Comparison of ENCODE assay signal across 9 mouse cellular contexts in the genomic region with DNA sequence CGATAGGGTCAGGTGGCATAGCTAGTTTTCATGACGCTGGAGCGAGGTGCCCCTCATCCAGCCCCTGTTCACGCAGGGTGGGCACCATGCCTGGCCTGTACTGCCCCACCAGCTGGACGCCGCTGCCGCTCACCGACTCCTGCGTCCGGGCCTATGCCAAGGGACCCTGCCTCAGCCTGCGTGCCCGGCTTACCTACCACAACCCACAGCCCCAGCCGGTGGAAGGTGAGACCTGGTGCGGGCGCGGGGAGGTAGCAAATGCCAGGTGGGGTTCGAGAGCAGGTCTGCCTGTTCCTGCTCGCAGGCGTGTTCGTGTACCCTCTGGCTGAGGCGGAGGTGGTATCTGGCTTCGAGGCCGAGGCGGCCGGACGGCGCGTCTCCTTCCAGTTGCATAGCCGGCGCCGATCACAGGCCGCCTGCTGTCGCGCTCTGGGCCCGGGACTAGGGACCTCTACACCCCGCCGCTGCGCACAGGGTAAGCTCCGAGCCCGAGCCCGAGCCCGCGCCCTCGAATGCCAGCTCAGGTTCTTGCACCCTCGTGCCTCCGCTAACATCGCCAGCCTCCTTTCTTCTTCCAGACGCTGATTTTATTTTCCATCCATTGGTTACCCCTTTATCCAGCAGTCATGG. TPM values are rescaled to one million over a fixed set of nuclear protein-coding genes. Genes with fewer than 3 reads are reported as not detected.
DNase-seq lines count a peak whose midpoint lies in the region; ATAC-seq and TF ChIP-seq lines count a peak whose summit lies in the region.
"Had no signal": no experiment of that assay in that cellular context is flagged by ENCODE, and none has a peak within 500 bp of the region (broad histone marks: within the 10 kb centered on the region; RNA-seq: fewer than 3 reads in every experiment).

No protein-coding gene starts in this region.

- no peaks in the 10 kb centered on the region; the same call in 1 of the 2 replicates for H3K4me1 ChIP-seq in lung, embryonic 14.5 days (ENCODE audit: insufficient read depth)
- H3K4me1 ChIP-seq in limb, embryonic 11.5 days (ENCODE audit: control insufficient read depth, insufficient read depth, low read length), result peaks cover 17% of the 10 kb centered on the region
- peaks cover 25% of the 10 kb centered on the region for H3K4me1 ChIP-seq in neural tube, embryonic 15.5 days

- TF ChIP-seq CTCF in lung, embryonic 14.5 days (IDR thresholded peaks at IDR 0.05; ENCODE audit: low read depth), result no peak

- H3K9me3 ChIP-seq in lung, embryonic 14.5 days (ENCODE audit: low read depth, low read length), result no peaks in the 10 kb centered on the region
- H3K9me3 ChIP-seq in limb, embryonic 11.5 days (ENCODE audit: control insufficient read depth, low read length), result no peaks in the 10 kb centered on the region
- H3K9me3 ChIP-seq in neural tube, embryonic 15.5 days (replicated peaks), result no peaks in the 10 kb centered on the region

- peaks cover 63% of the 10 kb centered on the region for H3K27me3 ChIP-seq in lung, embryonic 14.5 days (ENCODE audit: insufficient read depth, low read length)
- peaks cover 44% of the 10 kb centered on the region for H3K27me3 ChIP-seq in limb, embryonic 11.5 days (ENCODE audit: control insufficient read depth, insufficient read depth, low read length)
- peaks cover 61% of the 10 kb centered on the region for H3K27me3 ChIP-seq in neural tube, embryonic 15.5 days (replicated peaks)

- H3K27ac ChIP-seq in lung, embryonic 14.5 days (ENCODE audit: low read depth), result no peak overlapping the region
- no peak overlapping the region for H3K27ac ChIP-seq in limb, embryonic 11.5 days (replicated peaks; ENCODE audit: low read depth, low read length)
- H3K27ac ChIP-seq in neural tube, embryonic 15.5 days (replicated peaks), result no peak overlapping the region

- 3% methylated on average over 48 of the region's 48 CpGs for WGBS in lung, embryonic 14.5 days
- 3% methylated on average over 48 of the region's 48 CpGs for WGBS in limb, embryonic 11.5 days
- 5% methylated on average over 48 of the region's 48 CpGs for WGBS in neural tube, embryonic 15.5 days

- H3K36me3 ChIP-seq in lung, embryonic 14.5 days (ENCODE audit: insufficient read depth), result no peaks in the 10 kb centered on the region
- no peaks in the 10 kb centered on the region for H3K36me3 ChIP-seq in limb, embryonic 11.5 days (ENCODE audit: control insufficient read depth, insufficient read depth, low read length)
- no peaks in the 10 kb centered on the region; the same call in 1 of the 2 replicates for H3K36me3 ChIP-seq in neural tube, embryonic 15.5 days

- ATAC-seq in lung, embryonic 14.5 days (ENCODE audit: insufficient read depth), result no peak
- no peak for ATAC-seq in limb, embryonic 11.5 days (ENCODE audit: insufficient number of reproducible peaks, low FRiP score, low TSS enrichment, low read depth)
- no peak for ATAC-seq in neural tube, embryonic 15.5 days (ENCODE audit: low FRiP score)

- H3K9ac ChIP-seq in lung, embryonic 14.5 days, result no peak overlapping the region; the same call in 1 of the 2 replicates
- no peak overlapping the region for H3K9ac ChIP-seq in limb, embryonic 11.5 days (ENCODE audit: low read length)
- H3K9ac ChIP-seq in neural tube, embryonic 15.5 days (replicated peaks), result peak overlapping the region; percentile 60

- peak; percentile 9 for DNase-seq in adrenal gland, adult 2 months
- no peak for DNase-seq in adrenal gland, adult 8-10 months
- peak; percentile 24 for DNase-seq in lung, embryonic 14.5 days
- no peak for DNase-seq in lung, adult 18-20 months
- DNase-seq in limb, embryonic 11.5 days (ENCODE audit: low spot score), result peak; percentile 37
- DNase-seq in left cerebral cortex, adult 18-20 months (ENCODE audit: low spot score in 2 of 2), result no peak
- no peak for DNase-seq in spleen, adult 12 weeks (ENCODE audit: low spot score)

- H3K4me2 ChIP-seq in lung, embryonic 14.5 days, result peak overlapping the region; percentile 41
- peak overlapping the region; percentile 17 for H3K4me2 ChIP-seq in limb, embryonic 11.5 days (ENCODE audit: low read depth, severe bottlenecking)
- H3K4me2 ChIP-seq in neural tube, embryonic 15.5 days, result peak overlapping the region; percentile 84

- peak overlapping the region; percentile 48 for H3K4me3 ChIP-seq in lung, embryonic 14.5 days (ENCODE audit: low read depth, low read length)
- H3K4me3 ChIP-seq in limb, embryonic 11.5 days (ENCODE audit: low read depth, low read length), result peak overlapping the region; percentile 10; the same call in 1 of the 2 replicates
- peak overlapping the region; percentile 57 for H3K4me3 ChIP-seq in neural tube, embryonic 15.5 days (replicated peaks)

RNA-seq across cellular contexts. Expression of a gene that starts 1.9 kb away (rescaled TPM):
- 1 to 10 TPM; 1.3 to 1.4 TPM for total RNA-seq in adrenal gland, adult 2 months (2021)
- 3.7 and 5.9 TPM in 2 replicates for polyA plus RNA-seq in adrenal gland, adult 2 months (2012; rRNA removed)
- total RNA-seq in adrenal gland, adult 8-10 months (2022), result 1 to 10 TPM in 3 of 4 experiments, under 1 TPM in 1; 0.87 to 4.9 (median 2.7) TPM
- polyA plus RNA-seq in lung, embryonic 14.5 days (2014; fragmentation: Nextera tagmentation; extraction: Ambion mirVana), result 0.53 and 0.89 TPM in 2 replicates
- polyA plus RNA-seq in limb, embryonic 11.5 days (2014; fragmentation: Nextera tagmentation; extraction: Ambion mirVana), result 0.23 and 0.55 TPM in 2 replicates
- 38.1 and 48.0 TPM in 2 replicates for polyA plus RNA-seq in neural tube, embryonic 15.5 days (2015; fragmentation: Nextera tagmentation; extraction: Ambion mirVana)
- total RNA-seq in left cerebral cortex, adult 18-20 months (2021), result 10 to 100 TPM; 50.1 to 62.9 TPM
- total RNA-seq: heart, postnatal 14 days had no signal

RNA-seq across cellular contexts. Expression of a gene that starts 20.2 kb away (rescaled TPM):
- total RNA-seq in adrenal gland, adult 2 months (2021), result 1 to 10 TPM; 9.2 to 9.5 TPM
- 9.2 and 10.4 TPM in 2 replicates for polyA plus RNA-seq in adrenal gland, adult 2 months (2012; rRNA removed)
- total RNA-seq in adrenal gland, adult 8-10 months (2022), result 1 to 10 TPM; 7.3 to 9.5 (median 8.8) TPM
- 31.5 and 34.6 TPM in 2 replicates for polyA plus RNA-seq in lung, embryonic 14.5 days (2014; fragmentation: Nextera tagmentation; extraction: Ambion mirVana)
- 33.8 and 42.1 TPM in 2 replicates for polyA plus RNA-seq in limb, embryonic 11.5 days (2014; fragmentation: Nextera tagmentation; extraction: Ambion mirVana)
- polyA plus RNA-seq in neural tube, embryonic 15.5 days (2015; fragmentation: Nextera tagmentation; extraction: Ambion mirVana), result 8.4 and 14.8 TPM in 2 replicates
- 1 to 10 TPM; 1.9 to 2.9 TPM for total RNA-seq in left cerebral cortex, adult 18-20 months (2021)

RNA-seq across cellular contexts. Expression of a gene that starts 20.2 kb away (rescaled TPM):
- total RNA-seq in adrenal gland, adult 2 months (2021), result not detected
- not detected in 2 replicates for polyA plus RNA-seq in adrenal gland, adult 2 months (2012; rRNA removed)
- total RNA-seq in adrenal gland, adult 8-10 months (2022), result not detected
- not detected in 2 replicates for polyA plus RNA-seq in lung, embryonic 14.5 days (2014; fragmentation: Nextera tagmentation; extraction: Ambion mirVana)
- polyA plus RNA-seq in limb, embryonic 11.5 days (2014; fragmentation: Nextera tagmentation; extraction: Ambion mirVana), result not detected in 2 replicates
- polyA plus RNA-seq in neural tube, embryonic 15.5 days (2015; fragmentation: Nextera tagmentation; extraction: Ambion mirVana), result 0.13 TPM in 1 of 2 replicates, not detected in the other
- total RNA-seq in left cerebral cortex, adult 18-20 months (2021), result not detected

RNA-seq across cellular contexts. Expression of a gene that starts 20.3 kb away (rescaled TPM):
- total RNA-seq in adrenal gland, adult 2 months (2021), result 10 to 100 TPM; 28.9 to 37.1 TPM
- polyA plus RNA-seq in adrenal gland, adult 2 months (2012; rRNA removed), result 32.3 and 47.0 TPM in 2 replicates
- total RNA-seq in adrenal gland, adult 8-10 months (2022), result 10 to 100 TPM; 22.3 to 30.0 (median 25.4) TPM
- polyA plus RNA-seq in lung, embryonic 14.5 days (2014; fragmentation: Nextera tagmentation; extraction: Ambion mirVana), result 44.1 and 48.9 TPM in 2 replicates
- 53.4 and 55.4 TPM in 2 replicates for polyA plus RNA-seq in limb, embryonic 11.5 days (2014; fragmentation: Nextera tagmentation; extraction: Ambion mirVana)
- 39.6 and 40.0 TPM in 2 replicates for polyA plus RNA-seq in neural tube, embryonic 15.5 days (2015; fragmentation: Nextera tagmentation; extraction: Ambion mirVana)
- total RNA-seq in left cerebral cortex, adult 18-20 months (2021), result 10 to 100 TPM; 11.7 to 13.4 TPM

RNA-seq across cellular contexts. Expression of a gene that starts 29.9 kb away (rescaled TPM):
- total RNA-seq in adrenal gland, adult 2 months (2021), result 10 to 100 TPM; 36.8 to 56.4 TPM
- 33.3 and 42.3 TPM in 2 replicates for polyA plus RNA-seq in adrenal gland, adult 2 months (2012; rRNA removed)
- 10 to 100 TPM; 28.9 to 62.9 (median 41.8) TPM for total RNA-seq in adrenal gland, adult 8-10 months (2022)
- polyA plus RNA-seq in lung, embryonic 14.5 days (2014; fragmentation: Nextera tagmentation; extraction: Ambion mirVana), result 0.72 and 1.3 TPM in 2 replicates
- 0.87 and 1.2 TPM in 2 replicates for polyA plus RNA-seq in limb, embryonic 11.5 days (2014; fragmentation: Nextera tagmentation; extraction: Ambion mirVana)
- 45.1 and 55.0 TPM in 2 replicates for polyA plus RNA-seq in neural tube, embryonic 15.5 days (2015; fragmentation: Nextera tagmentation; extraction: Ambion mirVana)
- total RNA-seq in left cerebral cortex, adult 18-20 months (2021), result 100 to 1,000 TPM; 189 to 201 TPM

Comparison
In these comparisons a context has a peak if more than half of its experiments do, and no peak if none do; other contexts are left out.
1. DNase-seq: peak in adrenal gland, adult 2 months (single experiment), lung, embryonic 14.5 days (single experiment) and limb, embryonic 11.5 days (single experiment); none in adrenal gland, adult 8-10 months (single experiment), lung, adult 18-20 months (0 of 2), left cerebral cortex, adult 18-20 months (0 of 2) and spleen, adult 12 weeks (single experiment).
2. H3K4me2 ChIP-seq: peak in every context shown above with its lines; median percentile 84 in neural tube, embryonic 15.5 days; 41 in lung, embryonic 14.5 days; 17 in limb, embryonic 11.5 days.
3. Peak in every context shown above with its lines, with median percentiles within 50 percentile points of each other: H3K4me3 ChIP-seq.